29 mouse cellular contexts compared by ENCODE assay signal in genomic region chr16:81623776-81624175, GRCm38 (mm10).
"Had no signal": no experiment of that assay in that cellular context is flagged by ENCODE, and none has a peak within 500 bp of the region (broad histone marks: within the 10 kb centered on the region; RNA-seq: fewer than 3 reads in every experiment).

No protein-coding gene starts in this region.

- H3K27me3 ChIP-seq: heart, embryonic 12.5 days; heart, embryonic 13.5 days; heart, embryonic 15.5 days; hindbrain, embryonic 12.5 days; hindbrain, embryonic 13.5 days; hindbrain, embryonic 15.5 days; intestine, embryonic 15.5 days; kidney, embryonic 15.5 days had no signal

- ATAC-seq: hindbrain, embryonic 16.5 days; hindbrain, postnatal 0 days; inflammation-experienced regulatory T-cells, adult 6 months; intestine, embryonic 15.5 days; intestine, embryonic 16.5 days; intestine, postnatal 0 days had no signal

- H3K4me2 ChIP-seq: heart, embryonic 11.5 days; heart, embryonic 12.5 days; heart, embryonic 13.5 days; heart, embryonic 15.5 days; hindbrain, embryonic 12.5 days; hindbrain, embryonic 13.5 days; hindbrain, embryonic 14.5 days; hindbrain, embryonic 15.5 days; intestine, embryonic 15.5 days; kidney, embryonic 15.5 days had no signal

- DNase-seq: heart, postnatal 36 days; heart, postnatal 4 days; kidney, adult 11 months; kidney, adult 18-20 months; kidney, adult 2 months; kidney, adult 8-10 months; kidney, postnatal 14 days; kidney, postnatal 25 days; layer of hippocampus, adult 9-11 months; layer of hippocampus, postnatal 36 days had no signal

- H3K9me3 ChIP-seq: heart, embryonic 10.5 days; heart, embryonic 12.5 days; heart, embryonic 13.5 days; heart, embryonic 15.5 days; hindbrain, embryonic 10.5 days; hindbrain, embryonic 12.5 days; hindbrain, embryonic 13.5 days; hindbrain, embryonic 15.5 days; intestine, embryonic 15.5 days; kidney, embryonic 15.5 days had no signal

- H3K36me3 ChIP-seq: heart, embryonic 10.5 days; heart, embryonic 12.5 days; heart, embryonic 13.5 days; heart, embryonic 15.5 days; hindbrain, embryonic 10.5 days; hindbrain, embryonic 12.5 days; hindbrain, embryonic 13.5 days; intestine, embryonic 15.5 days; kidney, embryonic 15.5 days had no signal

- H3K4me3 ChIP-seq: heart, embryonic 10.5 days; heart, embryonic 12.5 days; heart, embryonic 13.5 days; heart, embryonic 15.5 days; hindbrain, embryonic 10.5 days; hindbrain, embryonic 12.5 days; hindbrain, embryonic 13.5 days; hindbrain, embryonic 15.5 days; intestine, embryonic 15.5 days; kidney, embryonic 15.5 days; layer of hippocampus, adult 2 months had no signal

- H3K27ac ChIP-seq: heart, embryonic 10.5 days; heart, embryonic 13.5 days; heart, embryonic 15.5 days; hindbrain, embryonic 10.5 days; hindbrain, embryonic 12.5 days; hindbrain, embryonic 13.5 days; hindbrain, embryonic 14.5 days; hindbrain, embryonic 15.5 days; hindbrain, postnatal 0 days; intestine, embryonic 15.5 days; kidney, embryonic 15.5 days; kidney, postnatal 0 days; layer of hippocampus, adult 2 months had no signal

- H3K9ac ChIP-seq: heart, embryonic 12.5 days; heart, embryonic 13.5 days; heart, embryonic 15.5 days; hindbrain, embryonic 12.5 days; hindbrain, embryonic 13.5 days; hindbrain, embryonic 14.5 days; hindbrain, embryonic 15.5 days; intestine, embryonic 15.5 days; kidney, embryonic 15.5 days had no signal

- H3K4me1 ChIP-seq: heart, embryonic 10.5 days; heart, embryonic 12.5 days; heart, embryonic 13.5 days; heart, embryonic 15.5 days; hindbrain, embryonic 10.5 days; hindbrain, embryonic 12.5 days; hindbrain, embryonic 13.5 days; hindbrain, embryonic 15.5 days; intestine, embryonic 15.5 days; kidney, embryonic 15.5 days had no signal
